Mouse (Mus musculus) E14TG2a.4 (cell line): ENCODE measurements around the gene Rap1gap2.

Experiments used
- CTCF ChIP-seq: conservative IDR thresholded peaks from 2 replicates; pipeline ENCODE4 v1.5.1; 2014; ENCODE audit warnings: low read length
- NANOG ChIP-seq: IDR thresholded peaks from 2 replicates; pipeline ENCODE4 v1.6.1; 2014; ENCODE audit warnings: borderline replicate concordance, low read length, mixed read lengths

DNA sequence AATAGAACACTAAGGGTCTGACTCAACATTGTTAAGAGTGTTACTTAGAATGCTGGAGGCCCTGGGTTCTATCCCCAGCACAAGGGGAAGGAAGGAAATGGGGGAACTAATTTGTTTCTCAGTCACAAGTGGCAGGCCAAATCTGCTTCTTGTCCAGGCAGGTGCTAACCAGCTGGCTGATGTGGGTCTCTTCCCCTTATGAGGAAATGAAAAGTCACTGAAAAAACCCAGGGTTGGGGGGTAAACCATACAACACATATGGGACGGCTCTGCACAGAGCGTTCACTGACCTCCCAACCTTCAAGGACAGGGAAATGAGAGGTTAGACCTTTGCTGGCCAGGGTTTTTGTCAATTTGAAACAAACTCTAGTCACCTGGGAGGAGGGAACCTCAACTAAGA is 77.7 kb downstream of the Rap1gap2 start:
- TF ChIP-seq CTCF = no peak
- no peak for TF ChIP-seq NANOG
